Mouse (Mus musculus) ES-Bruce4 (cell line): ENCODE results near the gene Xpo4.

Experiments
- CTCF ChIP-seq: IDR thresholded peaks from one replicate; pipeline ENCODE4 v1.8.1; 2011; ENCODE audit warnings: low read depth, low read length
- EP300 ChIP-seq: IDR thresholded peaks from 2 replicates; pipeline ENCODE4 v1.6.1; 2011; ENCODE audit warnings: low read depth, low read length; ENCODE audit not compliant: insufficient read depth
- POLR2A ChIP-seq: IDR thresholded peaks from one replicate; pipeline ENCODE4 v1.8.1; 2011; ENCODE audit warnings: low read length; ENCODE audit not compliant: insufficient read depth

DNA sequence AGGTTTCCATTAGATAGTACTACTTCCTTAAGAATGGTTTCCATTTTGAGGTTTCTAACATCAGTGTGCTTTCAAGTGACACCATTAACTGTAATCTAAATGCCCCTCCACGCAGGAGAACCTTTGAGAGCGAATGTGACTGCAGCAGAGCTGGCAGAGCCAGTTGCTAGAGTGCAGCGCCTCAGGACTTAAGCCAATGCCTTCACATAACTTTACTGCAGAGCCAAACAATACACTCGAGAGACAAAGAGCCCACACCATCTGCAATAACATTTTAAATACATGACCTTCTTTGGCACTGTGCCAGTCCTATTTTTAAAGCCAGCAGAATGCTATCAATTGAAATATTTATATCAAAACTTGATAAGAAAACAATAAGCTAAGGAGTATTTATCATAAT, 35.6 kb downstream of the Xpo4 start:
- no peak for TF ChIP-seq CTCF
- TF ChIP-seq POLR2A, result no peak
- TF ChIP-seq EP300, result no peak
